Mouse (Mus musculus): ENCODE measurements around the gene Clpp. TPM values are rescaled to one million over a fixed set of nuclear protein-coding genes. Genes with fewer than 3 reads are reported as not detected.

Gene Clpp
- polyA plus RNA-seq, 1 experiment from 2014 or later = 71.1 TPM

DNA sequence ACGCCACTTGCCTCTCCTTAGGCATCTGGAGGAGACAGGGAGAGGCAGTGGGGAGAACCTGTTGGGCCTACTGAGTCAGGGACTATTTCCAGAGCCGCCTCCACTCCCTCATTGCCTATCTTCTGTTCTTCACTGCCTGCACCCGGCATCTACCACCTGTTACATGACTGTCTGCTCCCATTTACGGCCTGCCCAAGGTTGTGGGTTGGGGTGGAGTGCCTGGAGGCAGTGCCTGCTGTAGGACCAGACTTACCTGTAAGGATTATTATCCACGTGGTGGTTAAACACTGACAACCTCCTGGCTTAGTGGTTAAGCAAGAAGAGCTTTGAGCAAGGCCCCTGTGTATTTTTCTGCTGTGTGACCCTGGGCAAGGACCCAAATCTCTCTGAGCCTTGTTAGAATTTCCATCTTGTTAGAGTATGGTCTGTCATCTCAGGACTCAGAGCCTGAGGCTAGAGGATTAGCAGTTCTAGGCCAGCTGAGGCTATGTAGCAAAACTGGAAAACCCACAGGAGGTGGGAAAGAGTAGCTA lies 15.3 kb upstream of the Clpp start:
- Histone ChIP-seq H3K4me3 (ENCODE audit: low read depth, low read length) (no peak overlapping the region), H3K36me3 (ENCODE audit: insufficient read depth, low read length) (no peaks in the 10 kb centered on the region), H3K9me3 (ENCODE audit: low read length) (no peaks in the 10 kb centered on the region), H3K27ac (ENCODE audit: low read length) (no peak overlapping the region), H3K4me2 (replicated peaks; ENCODE audit: low read depth, low read length) (no peak overlapping the region), H3K9ac (replicated peaks; ENCODE audit: low read depth) (no peak overlapping the region), H3K27me3 (replicated peaks; ENCODE audit: insufficient read depth, low read length) (no peaks in the 10 kb centered on the region), H3K4me1 (ENCODE audit: insufficient read depth, low read depth, low read length) (no peaks in the 10 kb centered on the region)
- WGBS = 64% methylated on average over 5 of the region's 5 CpGs
- DNase-seq (ENCODE audit: low spot score) (no peak), ATAC-seq (no peak)
- TF ChIP-seq CTCF (IDR thresholded peaks at IDR 0.05) = no peak
- TF ChIP-seq EP300 (IDR thresholded peaks at IDR 0.05) = no peak

DNA sequence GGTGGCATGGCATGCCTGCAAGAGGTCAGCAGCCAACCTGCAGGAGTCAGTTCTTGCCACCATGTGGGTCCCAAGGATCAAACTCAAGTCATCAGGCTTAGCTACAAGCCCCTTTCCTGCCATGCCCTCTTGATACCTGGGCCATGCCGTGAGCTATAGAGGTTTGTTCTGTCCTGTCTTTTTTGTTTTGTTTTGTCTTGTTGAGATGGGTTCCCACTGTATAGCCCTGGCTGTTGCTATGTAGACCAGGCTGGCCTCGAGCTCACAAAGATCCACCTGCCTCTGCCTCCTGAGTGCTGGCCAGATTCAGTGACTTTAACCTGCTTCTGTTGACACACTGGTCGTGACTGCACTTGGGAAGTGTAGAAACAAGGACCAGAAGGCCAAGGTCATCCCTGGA lies 14.7 kb upstream of the Clpp start:
- H3K4me2 ChIP-seq (replicated peaks; ENCODE audit: low read depth, low read length) = no peak overlapping the region
- no peaks in the 10 kb centered on the region for H3K36me3 ChIP-seq (ENCODE audit: insufficient read depth, low read length)
- ATAC-seq (no peak), DNase-seq (ENCODE audit: low spot score) (no peak)
- no peak overlapping the region for H3K27ac ChIP-seq (ENCODE audit: low read length)
- no peaks in the 10 kb centered on the region for H3K4me1 ChIP-seq (ENCODE audit: insufficient read depth, low read depth, low read length)
- no peaks in the 10 kb centered on the region for H3K27me3 ChIP-seq (replicated peaks; ENCODE audit: insufficient read depth, low read length)
- 70% methylated on average over 3 of the region's 3 CpGs for WGBS
- no peaks in the 10 kb centered on the region for H3K9me3 ChIP-seq (ENCODE audit: low read length)
- no peak overlapping the region for H3K9ac ChIP-seq (replicated peaks; ENCODE audit: low read depth)
- no peak overlapping the region for H3K4me3 ChIP-seq (ENCODE audit: low read depth, low read length)
- TF ChIP-seq CTCF (IDR thresholded peaks at IDR 0.05) = no peak
- no peak for TF ChIP-seq EP300 (IDR thresholded peaks at IDR 0.05)

DNA sequence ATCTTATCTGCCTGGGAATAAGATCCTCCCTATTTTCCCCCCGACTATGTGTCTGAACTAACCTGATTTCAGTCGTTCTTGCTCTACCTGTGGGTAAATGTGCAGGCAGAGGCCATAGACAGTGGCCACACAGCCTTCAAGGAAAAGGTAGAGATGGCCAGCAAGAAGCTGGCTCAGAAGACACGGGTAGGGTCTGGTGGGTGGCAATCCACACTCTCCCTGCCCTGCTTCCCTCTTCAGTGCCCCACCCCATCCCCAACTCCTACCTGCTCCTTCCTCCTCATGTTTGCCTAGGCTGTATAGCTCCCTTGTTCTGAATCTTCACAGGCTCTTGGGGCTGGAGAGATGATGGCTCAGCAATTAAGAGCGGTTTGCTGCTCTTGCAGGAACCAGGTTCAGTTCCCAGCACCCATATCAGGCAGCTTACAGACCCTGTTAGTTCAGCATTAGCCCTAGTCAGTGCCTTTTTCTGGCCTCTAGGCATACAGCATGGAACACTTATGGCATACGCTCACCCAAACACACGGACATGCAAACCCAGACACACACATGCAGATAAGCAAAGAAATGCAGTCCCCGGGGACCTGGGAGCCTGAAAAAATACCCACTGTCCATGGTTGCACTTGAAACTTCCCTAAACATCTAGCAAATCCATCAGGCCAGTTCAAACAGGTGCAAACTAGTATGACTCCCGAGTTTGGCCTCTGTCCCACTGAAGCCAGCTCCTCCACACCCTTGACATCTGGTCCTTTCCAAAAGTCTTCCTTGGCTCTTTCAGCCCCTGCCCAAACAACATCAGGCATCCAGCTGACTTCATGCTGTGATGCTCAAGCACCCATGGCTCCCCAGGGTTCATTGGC lies 13.3 kb upstream of the Clpp start:
- ATAC-seq (no peak), DNase-seq (ENCODE audit: low spot score) (no peak)
- Histone ChIP-seq H3K27ac (ENCODE audit: low read length) (no peak overlapping the region), H3K9ac (replicated peaks; ENCODE audit: low read depth) (no peak overlapping the region), H3K4me2 (replicated peaks; ENCODE audit: low read depth, low read length) (no peak overlapping the region), H3K4me3 (ENCODE audit: low read depth, low read length) (no peak overlapping the region), H3K9me3 (ENCODE audit: low read length) (no peaks in the 10 kb centered on the region), H3K36me3 (ENCODE audit: insufficient read depth, low read length) (no peaks in the 10 kb centered on the region), H3K27me3 (replicated peaks; ENCODE audit: insufficient read depth, low read length) (no peaks in the 10 kb centered on the region), H3K4me1 (ENCODE audit: insufficient read depth, low read depth, low read length) (no peaks in the 10 kb centered on the region)
- 64% methylated on average over 8 of the region's 8 CpGs for WGBS
- TF ChIP-seq EP300 (IDR thresholded peaks at IDR 0.05) (no peak), CTCF (IDR thresholded peaks at IDR 0.05) (no peak)

DNA sequence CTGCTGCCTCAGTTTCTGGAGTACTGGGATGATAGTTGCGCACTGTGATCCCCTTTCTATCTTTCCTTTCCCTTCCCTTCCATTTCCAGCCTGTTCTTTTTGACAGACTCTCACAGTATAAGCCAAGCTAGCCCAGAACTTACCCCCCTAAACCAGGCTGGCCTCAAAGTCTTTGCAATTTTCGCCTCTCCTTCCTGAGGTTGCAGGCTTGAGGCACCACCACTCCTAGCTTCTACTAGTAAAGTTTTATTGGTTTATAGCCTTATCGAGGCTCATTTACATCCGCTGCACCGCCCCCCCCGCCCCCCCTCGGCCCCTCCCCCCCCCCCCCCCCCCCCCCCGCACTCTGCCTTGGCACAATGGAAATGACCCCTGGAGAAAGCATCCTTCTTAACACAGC lies 10.6 kb upstream of the Clpp start:
- no peaks in the 10 kb centered on the region for H3K27me3 ChIP-seq (replicated peaks; ENCODE audit: insufficient read depth, low read length)
- H3K9ac ChIP-seq (replicated peaks; ENCODE audit: low read depth) = no peak overlapping the region
- WGBS = 32% methylated on average over 7 of the region's 8 CpGs
- no peak overlapping the region for H3K4me3 ChIP-seq (ENCODE audit: low read depth, low read length)
- DNase-seq (ENCODE audit: low spot score) (no peak), ATAC-seq (no peak)
- H3K27ac ChIP-seq (ENCODE audit: low read length) = no peak overlapping the region
- no peaks in the 10 kb centered on the region for H3K9me3 ChIP-seq (ENCODE audit: low read length)
- TF ChIP-seq EP300 (IDR thresholded peaks at IDR 0.05) (no peak), CTCF (IDR thresholded peaks at IDR 0.05) (no peak)
- H3K4me2 ChIP-seq (replicated peaks; ENCODE audit: low read depth, low read length) = no peak overlapping the region
- H3K36me3 ChIP-seq (ENCODE audit: insufficient read depth, low read length) = no peaks in the 10 kb centered on the region
- H3K4me1 ChIP-seq (ENCODE audit: insufficient read depth, low read depth, low read length) = no peaks in the 10 kb centered on the region

DNA sequence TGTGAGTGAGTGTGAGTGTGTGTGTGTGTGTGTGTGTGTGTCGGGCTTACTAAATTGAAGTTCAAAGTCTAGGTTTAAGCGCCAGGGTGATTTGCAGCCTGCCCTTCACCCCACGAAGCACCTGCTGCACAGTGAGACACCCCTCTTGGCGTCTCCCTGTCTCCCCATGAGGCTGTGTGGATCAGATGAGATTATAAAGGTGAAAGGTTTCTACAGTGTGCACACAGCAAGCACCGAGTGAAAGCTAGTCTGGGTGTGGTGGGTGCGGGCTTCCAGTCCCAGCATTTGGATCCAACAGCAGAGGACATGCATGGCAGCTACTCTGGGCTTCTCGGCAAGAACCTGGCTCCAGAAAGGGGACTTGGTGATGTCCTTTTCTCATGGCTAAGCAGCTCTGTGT lies 9.1 kb upstream of the Clpp start:
- Histone ChIP-seq H3K9me3 (ENCODE audit: low read length) (no peaks in the 10 kb centered on the region), H3K4me3 (ENCODE audit: low read depth, low read length) (no peak overlapping the region), H3K4me1 (ENCODE audit: insufficient read depth, low read depth, low read length) (no peaks in the 10 kb centered on the region), H3K27ac (ENCODE audit: low read length) (no peak overlapping the region), H3K4me2 (replicated peaks; ENCODE audit: low read depth, low read length) (no peak overlapping the region), H3K27me3 (replicated peaks; ENCODE audit: insufficient read depth, low read length) (no peaks in the 10 kb centered on the region), H3K36me3 (ENCODE audit: insufficient read depth, low read length) (no peaks in the 10 kb centered on the region), H3K9ac (replicated peaks; ENCODE audit: low read depth) (no peak overlapping the region)
- DNase-seq (ENCODE audit: low spot score) = no peak
- TF ChIP-seq EP300 (IDR thresholded peaks at IDR 0.05) = no peak
- TF ChIP-seq CTCF (IDR thresholded peaks at IDR 0.05) = no peak
- WGBS = 73% methylated on average over 7 of the region's 7 CpGs
- no peak for ATAC-seq

DNA sequence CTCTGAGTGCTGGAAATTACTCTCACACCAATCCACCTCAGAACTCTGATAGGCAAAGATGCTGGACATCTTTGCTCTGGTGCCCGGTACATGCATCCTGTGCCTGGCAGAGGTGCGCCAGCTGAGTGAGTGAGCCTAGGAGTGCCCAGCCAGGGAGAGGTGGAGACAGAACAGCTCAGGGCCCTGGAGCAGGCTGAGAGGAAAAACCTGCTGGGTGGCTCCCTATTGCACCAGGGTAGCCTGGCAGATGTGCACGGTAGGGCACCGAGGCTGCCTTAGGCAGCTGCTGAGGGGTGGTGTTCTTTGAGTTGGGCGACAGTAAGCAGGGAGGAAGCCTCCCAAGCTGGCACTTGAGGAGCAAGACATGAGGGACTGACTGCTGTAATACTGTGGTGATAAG lies 8.1 kb upstream of the Clpp start, which contains the start of gene Acer1:
Gene Acer1, minus strand, starts transcription at position 114 of the 400 bp plus-strand sequence.
- DNase-seq (ENCODE audit: low spot score) = no peak
- no peak within 1 kb of the TSS for H3K4me3 ChIP-seq (ENCODE audit: low read depth, low read length)
- WGBS = 56% methylated on average over 5 of the region's 5 CpGs
- H3K27ac ChIP-seq (ENCODE audit: low read length) = no peak within 1 kb of the TSS
- ATAC-seq = no peak
- no peak within 1 kb of the TSS for H3K4me2 ChIP-seq (replicated peaks; ENCODE audit: low read depth, low read length)
- H3K9ac ChIP-seq (replicated peaks; ENCODE audit: low read depth) = no peak within 1 kb of the TSS
- no peaks in the 10 kb centered on the region for H3K27me3 ChIP-seq (replicated peaks; ENCODE audit: insufficient read depth, low read length)
- H3K9me3 ChIP-seq (ENCODE audit: low read length) = no peaks in the 10 kb centered on the region
- no peaks in the 10 kb centered on the region for H3K36me3 ChIP-seq (ENCODE audit: insufficient read depth, low read length)
- no peaks in the 10 kb centered on the region for H3K4me1 ChIP-seq (ENCODE audit: insufficient read depth, low read depth, low read length)
- no peak for TF ChIP-seq EP300 (IDR thresholded peaks at IDR 0.05)
- TF ChIP-seq CTCF (IDR thresholded peaks at IDR 0.05) = no peak
